Mouse (Mus musculus) erythroblast, embryonic 14.5 days (primary cell): Measurements from ENCODE around the gene Sfrp2.

ENCODE experiments used
- GATA1 ChIP-seq: IDR thresholded peaks from 2 replicates; pipeline ENCODE4 v1.6.1; 2012; ENCODE audit warnings: low read length, inconsistent platforms, mixed read lengths
- TAL1 ChIP-seq: IDR thresholded peaks from 3 replicates; pipeline ENCODE4 v1.6.1; 2012; ENCODE audit warnings: low read length, inconsistent platforms, mixed read lengths

GRCm38 (mm10) chr3:83808483-83808882 is 42.4 kb downstream of the Sfrp2 start:
- TF ChIP-seq TAL1, result no peak
- TF ChIP-seq GATA1, result no peak
